Mouse (Mus musculus) thymus, postnatal 36 days (tissue): ENCODE measurements at regions not wholly inside any gene's neighbourhood (a gene's known extent, or its start where the extent isn't known, plus 50 kb on each side); places are given as distances from the start of the nearest gene placed in this dataset.

ENCODE experiments used
- DNase-seq, 2 experiments: peaks; one replicate each; pipeline ENCODE4 v3.0.0; 2022; ENCODE audit warnings: mixed read lengths in 2 of 2

DNA sequence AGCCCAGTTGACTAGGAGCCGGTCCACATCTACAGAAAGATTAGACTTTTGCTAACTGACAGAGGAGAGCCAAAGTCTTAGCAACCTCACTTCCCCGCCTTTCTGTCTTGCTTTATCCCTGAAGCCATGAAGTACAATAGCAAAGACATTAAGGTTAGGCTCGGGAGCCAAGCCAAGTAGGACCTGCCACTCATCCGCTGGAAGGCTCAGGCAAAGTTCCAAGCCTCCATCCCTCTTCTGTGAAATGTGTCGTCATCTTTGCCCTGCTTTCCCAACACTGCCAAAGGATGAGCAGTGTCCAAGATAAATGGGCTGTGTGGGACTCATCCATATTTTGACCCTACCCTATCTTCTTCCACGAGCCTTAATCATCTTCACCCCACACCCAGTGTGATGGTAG is 250.6 kb upstream of the Cadm1 start:
- DNase-seq = no peak

DNA sequence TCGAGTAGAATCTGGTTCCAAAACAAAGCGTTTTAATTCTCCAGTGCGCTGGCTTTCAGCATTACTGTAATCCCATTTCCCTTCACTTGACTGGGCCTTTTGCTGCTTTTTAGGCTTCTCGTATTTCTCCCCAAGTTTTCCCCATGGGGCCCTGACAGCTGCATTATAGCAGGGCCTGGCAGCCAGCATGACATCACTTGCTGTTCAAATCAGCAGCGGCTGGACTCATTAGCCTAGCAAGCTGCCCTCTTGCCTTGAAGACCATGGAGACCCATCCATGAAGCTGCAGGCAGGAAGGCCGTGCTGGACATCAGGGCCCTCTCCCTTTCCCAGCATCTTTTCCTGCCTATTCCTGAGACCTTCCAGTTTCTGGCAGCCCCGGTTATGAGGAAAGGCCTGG is 249.8 kb upstream of the Cadm1 start:
- DNase-seq = no peak

DNA sequence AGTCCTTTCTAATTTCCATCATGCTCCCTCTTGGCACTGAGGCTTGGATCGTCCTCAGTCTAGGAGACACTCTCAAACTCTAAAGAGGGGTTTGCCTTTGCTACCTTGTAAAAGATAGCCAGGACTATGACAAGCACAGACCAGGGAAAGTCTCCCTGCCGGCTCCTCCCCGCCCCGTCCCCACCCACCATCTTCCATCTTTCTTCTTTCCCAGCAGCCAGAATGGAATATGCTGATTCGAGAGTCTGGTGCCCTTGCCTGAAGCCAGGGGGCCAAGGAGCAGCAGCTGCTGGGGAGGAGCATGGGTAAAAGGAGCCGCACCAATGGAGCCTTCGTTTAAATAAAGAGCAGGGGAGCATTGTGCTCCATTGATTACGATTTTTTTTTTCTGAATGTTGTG is 249.4 kb upstream of the Cadm1 start:
- no peak for DNase-seq

DNA sequence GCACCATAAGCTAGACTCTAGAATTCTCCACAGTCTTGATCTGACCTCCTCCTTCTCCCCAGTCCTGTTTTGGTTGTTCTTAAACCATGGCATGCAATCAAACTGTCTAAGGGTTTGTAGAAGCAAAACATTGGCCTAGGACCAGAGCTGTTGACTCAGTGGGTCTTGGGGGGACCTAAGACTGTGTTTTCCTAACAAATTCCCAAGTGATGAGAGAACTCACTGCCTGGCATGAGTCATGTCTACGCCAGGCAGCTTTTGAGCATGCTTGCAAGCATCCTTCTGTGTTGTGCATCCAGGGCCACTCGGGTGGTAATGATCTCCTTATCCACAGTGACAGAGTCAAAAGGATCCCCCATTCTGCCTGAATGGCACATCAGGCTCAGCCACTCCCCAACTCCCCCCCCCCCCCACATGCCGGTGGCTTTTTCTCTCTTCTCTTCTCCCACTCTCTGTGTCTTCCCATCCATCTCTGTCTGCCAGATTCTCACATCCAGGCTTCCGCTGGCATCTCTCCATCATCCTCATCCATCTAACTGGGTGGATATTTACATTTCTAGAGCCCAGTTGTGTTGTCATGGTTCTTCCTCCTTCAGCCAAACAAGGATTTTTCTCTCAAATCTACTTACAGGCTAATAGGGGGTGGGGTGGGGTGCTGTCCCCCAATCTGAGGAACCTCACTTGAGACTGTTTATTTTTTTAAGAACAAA is 246.1 kb upstream of the Cadm1 start:
- no peak for DNase-seq

DNA sequence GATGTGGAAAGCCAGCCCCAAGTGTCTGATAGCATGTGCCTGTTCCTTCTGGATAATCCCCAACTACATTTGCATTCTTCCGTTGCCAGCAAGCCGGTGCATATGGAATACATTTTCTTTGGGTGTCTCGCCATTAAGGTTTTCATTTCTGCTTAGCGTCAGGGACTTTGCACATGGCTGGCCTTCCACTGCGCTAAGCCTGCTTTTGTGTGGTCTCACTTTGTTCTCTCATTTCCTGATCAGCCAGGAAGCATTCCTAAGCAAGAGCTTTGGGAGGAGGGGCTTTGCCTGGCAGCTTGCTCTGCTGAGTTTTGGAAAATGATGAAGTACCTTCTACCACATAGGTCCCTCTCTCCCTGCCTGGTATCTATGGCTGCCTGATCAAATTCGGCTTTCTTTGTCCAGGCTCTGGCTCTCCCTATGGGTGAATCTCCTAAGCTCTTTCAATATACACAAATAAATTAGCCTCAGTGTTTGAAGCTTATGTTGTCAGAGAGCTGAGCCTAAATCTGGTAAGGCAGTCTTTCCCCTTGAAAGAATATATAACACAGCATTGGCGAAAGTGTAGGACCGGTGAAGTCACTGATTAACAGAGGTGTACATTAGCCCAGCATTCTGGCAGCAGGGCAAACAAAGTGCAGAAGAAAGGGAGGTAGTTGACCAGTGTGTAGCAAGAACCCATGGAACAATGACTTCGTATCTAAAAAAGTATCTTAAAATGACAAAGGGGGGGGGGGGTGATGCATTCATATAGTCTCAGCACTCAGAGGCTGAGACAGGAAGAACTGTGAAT is 242.8 kb upstream of the Cadm1 start:
- DNase-seq = no peak

DNA sequence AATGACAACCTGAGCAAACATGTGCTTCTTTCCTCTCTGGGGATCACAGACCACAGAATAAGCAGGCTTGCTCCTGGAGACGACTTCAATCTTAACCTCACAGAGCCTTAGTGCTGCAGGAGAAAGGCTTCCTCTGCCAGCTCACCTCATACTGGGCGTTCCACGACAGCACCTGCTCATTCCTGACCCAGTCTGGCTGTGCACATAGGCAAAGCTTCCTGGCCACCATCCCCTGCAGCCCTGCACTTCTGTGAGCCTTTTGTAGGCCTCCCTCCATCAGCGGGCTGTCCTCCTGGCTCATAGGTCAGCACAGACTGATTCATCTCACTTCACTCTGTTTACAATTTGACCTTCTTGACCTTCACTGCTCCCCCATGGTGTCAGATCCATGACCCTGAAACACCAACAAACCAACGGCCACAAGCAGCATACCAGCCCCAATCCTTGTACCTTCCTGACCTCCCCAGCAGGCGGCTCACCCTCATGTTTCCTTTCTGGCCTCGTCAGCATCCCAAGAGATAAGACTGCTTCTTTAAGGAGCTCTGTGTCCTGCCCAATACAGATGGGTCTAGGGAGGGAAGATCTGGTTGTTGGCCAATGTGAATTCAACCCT is 241.3 kb upstream of the Cadm1 start:
- DNase-seq = no peak

DNA sequence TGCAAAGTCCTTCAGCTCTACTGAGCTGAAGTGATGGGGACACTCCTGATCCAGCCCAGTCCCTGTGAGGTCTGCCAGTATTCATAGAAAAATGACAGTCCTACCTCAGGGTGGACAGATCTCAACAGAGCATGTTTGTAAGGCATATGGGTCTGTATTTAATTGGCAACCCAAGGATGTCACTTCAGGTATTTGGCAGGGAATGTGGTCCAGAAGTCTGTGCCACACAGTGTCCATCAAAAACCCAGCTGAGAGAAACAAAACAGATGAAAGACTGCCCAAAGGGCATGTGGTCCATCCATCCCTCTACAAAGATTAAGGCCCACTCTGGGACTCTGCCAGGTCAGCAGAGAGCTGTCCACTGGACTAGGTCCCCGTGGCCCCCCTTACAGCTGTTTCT is 229.3 kb upstream of the Cadm1 start:
- no peak for DNase-seq

DNA sequence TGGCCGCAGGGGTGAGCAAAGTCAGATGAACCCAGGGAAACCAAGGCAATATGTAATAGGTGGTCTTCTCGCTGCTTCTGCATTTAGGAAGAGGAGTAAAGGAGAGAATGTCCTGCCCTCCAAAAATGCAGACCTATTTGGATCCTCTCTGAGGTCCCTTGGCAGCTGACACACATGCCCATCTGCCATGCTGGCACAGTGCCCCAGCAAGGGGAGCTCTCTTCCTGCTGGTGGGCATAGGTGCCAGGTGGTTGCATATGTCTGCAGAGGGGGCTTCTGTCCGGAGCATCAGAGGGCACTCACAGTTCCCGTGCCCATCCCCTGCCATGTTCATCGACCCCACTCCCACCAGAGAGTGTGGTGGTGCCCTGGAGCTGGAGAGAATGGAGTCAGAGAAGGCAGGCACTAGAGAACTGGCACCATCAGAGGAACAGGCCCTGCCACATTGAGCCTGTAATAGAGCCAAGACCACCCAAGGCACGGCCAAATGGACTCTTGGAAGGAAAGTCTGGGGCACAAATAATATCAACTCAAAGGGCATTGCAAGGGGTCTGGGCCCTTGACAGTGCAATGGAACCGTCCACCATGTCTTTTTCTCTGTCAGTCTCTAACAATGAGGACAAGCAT is 222.7 kb upstream of the Cadm1 start:
- DNase-seq = no peak

DNA sequence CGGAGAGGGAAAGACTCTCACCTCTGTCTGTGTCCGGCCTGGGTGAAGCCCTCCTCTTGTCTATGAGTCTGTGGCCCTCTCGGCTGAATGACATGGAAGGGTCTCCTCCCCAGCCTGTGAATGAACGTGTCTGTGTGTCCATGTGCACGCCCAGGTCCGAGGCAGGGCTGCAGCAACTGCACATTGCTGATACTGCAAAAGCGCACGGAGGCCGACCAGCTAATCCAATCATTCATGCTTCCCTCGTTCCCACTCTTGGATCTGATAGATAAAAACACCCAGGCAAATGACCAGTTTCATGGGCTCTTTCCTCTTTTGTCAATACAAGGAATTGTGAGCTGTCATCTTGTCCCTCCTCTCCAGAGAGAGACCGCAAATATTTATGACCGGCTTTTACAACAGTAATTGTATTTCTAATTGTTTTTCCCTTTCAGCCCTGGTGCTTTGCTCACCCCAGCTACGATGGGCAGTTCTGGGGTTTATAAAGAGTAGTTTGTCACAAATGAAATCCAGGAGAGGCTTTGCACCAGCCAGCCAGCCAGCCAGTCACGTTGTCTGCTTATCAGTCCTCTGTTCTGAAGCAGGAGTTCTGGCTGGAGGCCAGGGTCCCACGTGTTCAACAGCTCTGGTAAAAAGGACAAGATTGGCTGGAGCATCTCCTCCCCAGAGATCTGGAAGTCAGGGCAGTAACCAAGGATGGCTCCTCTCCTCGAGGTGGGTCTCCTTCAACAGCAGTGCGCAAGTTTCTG is 222.0 kb upstream of the Cadm1 start:
- DNase-seq = no peak

DNA sequence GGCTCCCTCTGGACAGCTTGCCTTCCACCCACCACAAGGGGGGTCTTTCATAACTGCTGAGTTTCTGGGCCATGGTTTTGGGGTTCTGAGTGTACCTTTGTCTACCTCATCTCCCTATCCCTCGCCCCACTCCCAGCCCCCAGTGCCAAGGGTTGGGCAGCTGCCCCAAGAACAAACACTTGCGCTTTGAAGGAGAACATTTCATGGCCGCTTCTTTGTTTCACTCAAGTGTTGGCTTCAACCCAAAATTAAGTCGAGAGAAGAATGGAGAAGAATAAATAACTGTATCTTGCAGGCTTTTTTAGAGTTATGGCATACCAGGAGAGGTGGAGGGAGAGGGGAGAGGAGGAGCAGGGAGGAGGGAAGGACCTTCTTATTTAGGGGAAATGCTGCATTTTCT is 216.5 kb upstream of the Cadm1 start:
- DNase-seq = no peak

DNA sequence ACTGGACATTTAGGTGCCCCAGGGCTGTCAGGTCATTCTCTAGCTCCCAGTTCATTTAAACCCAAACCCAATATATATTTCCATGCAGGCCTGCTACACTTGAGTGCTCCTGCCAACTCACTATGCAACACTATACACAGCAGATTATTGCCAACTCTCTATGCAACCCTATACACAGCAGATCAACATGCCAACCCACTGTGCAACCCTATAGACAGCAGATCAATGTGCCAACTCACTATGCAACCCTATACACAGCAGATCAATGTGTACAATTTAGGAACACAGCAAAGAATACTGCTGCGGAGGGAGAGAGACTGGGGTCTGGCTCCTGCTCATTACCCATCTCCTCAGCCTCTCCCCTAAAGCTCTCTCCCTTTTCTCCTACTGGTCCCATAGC is 215.7 kb upstream of the Cadm1 start:
- no peak for DNase-seq

DNA sequence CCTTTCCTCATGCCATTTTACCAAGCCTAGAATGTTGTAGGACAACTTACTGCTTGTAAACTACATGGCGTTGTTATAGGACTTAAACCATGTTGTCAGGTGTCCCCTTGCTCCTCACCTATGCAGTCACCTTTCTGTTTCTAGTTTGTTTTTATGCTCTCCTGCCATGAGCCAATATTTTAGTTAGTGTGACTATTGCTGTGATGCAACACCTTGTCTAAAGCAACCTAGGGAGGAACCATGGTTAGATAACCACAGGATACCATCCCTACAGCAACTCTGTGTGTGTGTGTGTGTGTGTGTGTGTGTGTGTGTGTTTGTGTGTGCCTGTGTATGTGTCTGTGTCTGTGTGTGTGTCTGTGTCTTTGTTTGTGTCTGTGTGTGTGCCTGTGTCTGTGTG is 209.6 kb upstream of the Cadm1 start:
- DNase-seq = no peak

DNA sequence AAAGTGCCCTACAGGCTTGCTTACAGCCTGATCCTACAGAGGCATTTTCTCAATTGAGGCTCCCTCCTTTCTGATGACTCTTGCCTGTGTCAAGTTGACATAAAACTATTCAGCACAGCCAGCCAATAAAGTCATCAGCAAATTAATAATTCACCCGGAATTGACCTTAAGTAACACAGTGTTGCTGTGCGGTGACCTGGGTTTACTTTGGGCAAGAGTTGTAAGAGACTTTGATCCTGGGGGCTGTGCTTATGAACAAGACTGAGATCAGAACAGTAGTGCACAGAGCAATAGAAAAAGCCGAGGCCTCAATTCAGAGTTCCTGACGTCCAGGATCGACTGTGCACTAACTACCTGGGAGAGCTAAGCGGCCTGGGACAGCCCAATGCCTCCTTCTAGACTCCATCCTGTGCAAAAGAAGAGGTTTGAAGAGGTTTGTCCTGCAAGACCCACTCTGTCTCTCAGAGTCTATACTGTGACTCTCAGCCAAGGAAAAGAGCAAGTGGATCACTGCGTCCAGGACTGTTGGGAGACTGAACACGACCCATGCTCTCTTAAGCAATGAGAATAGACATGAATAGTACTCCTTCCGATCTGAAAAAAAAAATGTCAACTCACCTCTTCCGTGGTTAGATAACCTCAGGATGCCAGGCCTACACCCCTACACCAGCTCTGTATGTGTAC is 208.7 kb upstream of the Cadm1 start:
- no peak for DNase-seq

DNA sequence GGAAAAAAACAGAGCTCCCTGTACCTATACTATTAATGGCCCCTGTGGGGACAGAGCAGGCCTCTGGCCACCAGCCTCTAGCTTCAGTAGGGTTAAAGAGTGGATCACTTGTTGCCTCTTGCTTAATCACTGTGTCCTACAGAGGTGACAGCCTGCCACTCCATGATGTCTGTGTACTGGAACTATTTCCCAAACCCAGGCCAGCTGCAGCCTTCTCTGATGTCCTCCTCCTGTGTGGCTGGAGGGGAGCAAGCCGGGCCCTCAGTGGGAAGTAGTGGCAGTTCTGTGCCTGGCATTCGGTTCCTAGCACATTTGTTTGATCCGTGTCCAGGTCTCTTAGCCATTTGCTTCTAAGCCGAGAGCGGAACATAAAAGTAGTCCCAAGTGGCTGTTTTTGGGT is 207.7 kb upstream of the Cadm1 start:
- DNase-seq = no peak

DNA sequence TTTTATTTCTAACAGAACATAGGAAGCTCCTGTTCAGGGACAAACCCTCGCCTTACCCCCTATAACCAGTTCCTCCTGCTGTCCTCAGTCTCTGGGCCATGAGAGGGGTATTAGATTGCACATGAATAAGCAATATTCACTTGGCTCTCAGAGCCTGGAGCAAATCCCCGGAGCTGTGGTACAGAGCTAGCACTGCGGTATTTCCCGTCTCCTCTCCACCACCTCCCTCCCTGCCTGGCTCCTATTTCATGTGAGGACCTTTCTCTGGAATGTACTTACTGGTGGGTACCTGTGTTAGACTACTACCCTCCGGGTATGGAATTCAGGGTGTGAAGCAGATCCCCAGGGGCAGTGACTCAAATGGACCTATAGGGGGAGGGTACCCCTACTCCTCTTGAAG is 206.9 kb upstream of the Cadm1 start:
- DNase-seq = no peak

DNA sequence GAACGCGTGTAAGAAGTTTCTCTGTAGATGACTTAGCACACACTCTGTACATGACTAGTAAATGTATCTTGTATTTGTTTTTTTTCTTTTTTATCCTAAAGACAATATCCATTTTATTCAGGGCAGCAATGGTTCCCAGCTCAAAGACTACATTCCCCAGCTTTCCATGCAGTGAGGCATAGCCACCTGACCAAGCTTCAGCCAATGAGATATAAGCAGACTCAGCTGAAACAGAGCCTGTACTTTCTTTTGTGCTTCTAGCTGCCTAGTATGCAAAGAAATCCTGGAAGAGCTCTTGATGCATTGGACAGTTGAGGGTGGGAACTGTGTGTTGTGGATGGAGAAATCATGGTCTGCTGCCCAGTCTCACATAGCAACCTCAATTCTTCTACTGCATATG is 202.4 kb upstream of the Cadm1 start:
- DNase-seq = no peak

DNA sequence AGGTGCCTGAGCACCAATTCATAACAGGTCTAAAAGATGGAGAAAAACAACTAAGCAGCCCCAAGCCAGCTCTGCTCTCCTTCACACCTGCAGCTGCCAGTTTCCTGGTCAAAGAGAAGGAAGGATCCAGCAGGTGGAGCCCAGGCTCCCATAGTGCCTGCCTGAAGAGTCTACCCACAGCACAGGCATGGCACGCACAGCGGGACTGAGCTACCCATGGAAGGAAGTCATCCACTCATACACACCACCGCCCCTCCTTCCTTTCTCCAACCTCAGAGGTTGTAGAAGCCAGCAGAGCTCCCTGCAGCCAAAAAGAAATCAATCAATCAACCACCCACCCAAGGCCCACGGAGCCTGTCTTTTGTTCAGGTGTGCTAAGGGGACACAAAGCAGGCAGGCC is 197.0 kb upstream of the Cadm1 start:
- DNase-seq = no peak

DNA sequence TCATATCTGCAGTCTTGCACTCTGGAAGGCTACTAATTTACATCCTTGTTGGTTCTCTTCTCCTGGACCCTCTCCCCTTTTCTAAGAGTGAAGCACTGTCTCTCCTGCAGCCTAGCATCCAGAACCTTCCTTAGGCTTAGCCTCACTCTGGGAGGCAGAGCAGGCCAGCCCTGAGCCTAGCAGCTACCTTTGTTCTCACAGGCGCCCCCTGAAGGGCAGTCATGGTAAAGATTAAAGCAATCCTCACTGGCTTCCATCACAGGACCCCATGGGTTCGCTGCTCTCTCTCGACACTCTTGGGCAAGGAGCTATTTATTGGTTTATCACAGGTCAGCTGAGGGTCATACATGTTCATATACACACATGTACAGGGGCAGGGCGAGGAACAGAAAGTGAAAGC is 191.8 kb upstream of the Cadm1 start:
- no peak for DNase-seq

DNA sequence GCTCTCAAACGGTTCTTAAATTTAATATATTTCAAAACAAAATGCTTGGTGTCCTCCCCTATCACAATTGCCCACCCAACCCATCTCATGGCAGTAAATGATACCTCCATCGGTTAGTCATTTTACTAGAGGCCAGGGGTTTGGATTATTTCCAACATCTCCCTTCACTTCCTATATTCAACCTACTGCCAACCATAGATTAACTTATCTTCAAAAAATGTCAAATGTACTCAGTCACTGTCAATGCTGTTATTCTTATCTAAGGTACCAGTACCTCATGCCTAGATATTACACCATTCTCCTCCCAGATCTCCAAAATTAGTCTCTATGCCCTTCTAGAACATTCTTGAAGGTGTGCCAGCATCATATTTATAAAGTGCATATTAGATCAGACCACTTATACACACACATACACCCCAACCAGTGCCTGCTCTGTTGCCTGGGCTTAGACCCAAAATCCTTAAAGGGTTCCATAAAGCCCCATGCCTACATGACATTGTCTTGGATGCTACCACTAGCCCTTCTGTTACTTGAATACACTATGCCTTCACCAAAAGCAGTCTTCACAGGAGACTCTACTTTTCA is 183.4 kb upstream of the Cadm1 start:
- no peak for DNase-seq

DNA sequence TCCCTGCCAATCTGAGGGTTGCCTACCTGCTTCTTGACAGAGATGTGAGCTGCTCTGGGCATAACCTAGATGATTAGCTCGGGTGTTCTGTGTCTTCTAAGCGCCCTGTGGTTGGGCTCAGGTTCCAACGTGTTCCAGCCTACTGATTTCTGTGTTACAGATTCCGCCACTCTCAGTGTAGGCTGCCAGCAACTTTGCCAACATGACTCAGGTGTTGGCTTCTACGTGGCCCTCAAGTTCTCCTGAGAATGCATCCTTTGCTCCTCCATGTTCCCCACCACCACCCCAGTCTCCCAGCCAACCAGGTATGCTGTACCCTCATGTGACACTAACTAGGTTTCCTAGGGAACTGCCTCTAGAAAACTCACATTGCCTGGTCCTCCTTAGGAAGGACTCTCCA is 179.7 kb upstream of the Cadm1 start:
- no peak for DNase-seq

DNA sequence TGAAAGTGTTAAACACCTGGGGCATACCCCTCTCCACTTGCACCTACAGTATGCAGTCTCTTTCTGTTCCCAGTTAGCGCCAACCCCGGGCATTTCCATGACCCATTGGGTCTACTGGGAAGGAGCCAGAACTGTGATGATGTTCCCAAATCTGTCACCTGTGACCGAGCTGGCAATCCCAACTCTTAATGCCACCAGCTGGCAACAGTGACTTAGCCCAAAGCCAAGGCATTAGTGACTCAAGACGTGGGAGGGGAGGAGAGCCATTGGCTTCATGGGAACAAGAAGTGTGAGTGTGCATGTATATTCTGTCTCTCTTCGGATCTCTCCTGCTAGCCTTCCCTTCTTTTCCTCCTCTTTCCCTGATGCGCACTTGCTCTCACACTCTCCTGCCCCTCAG is 178.9 kb upstream of the Cadm1 start:
- DNase-seq = no peak

DNA sequence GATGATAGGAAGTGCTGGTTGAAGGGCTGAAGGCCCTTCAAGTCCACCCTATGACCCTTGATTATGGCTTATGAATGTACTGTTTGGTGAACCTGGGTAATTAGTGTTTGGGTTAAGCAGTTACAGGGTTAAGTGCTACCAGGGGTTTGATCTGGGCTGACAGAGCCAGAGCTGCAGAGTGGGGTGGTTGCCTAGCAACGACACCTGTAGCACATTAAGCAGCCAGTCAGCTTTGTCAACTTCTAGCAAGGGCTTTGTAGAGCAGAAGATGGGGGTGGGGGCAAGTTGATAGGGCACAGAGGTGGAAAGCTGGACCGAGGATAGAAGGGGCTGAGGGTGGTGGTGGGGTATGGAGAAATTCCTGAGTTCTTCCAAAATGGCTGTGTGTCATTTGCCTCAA is 177.0 kb upstream of the Cadm1 start:
- no peak for DNase-seq
